Mouse (Mus musculus) cerebellum, adult 2 months (tissue): ENCODE results near the gene St6galnac4. TPM values are rescaled to one million over a fixed set of nuclear protein-coding genes. Genes with fewer than 3 reads are reported as not detected.
A peak's percentile ranks its signal among the peaks of the same experiment; 100 is the strongest.

Source experiments
- DNase-seq, 2 experiments: peaks; one replicate each; pipeline ENCODE4 v3.0.0; 2021
- H3K27ac ChIP-seq: fragments of 200-500 bp; 2 replicates; pipeline ENCODE4 v1.5.1; 2012; ENCODE audit warnings: low read length, control low read depth, inconsistent platforms; ENCODE audit not compliant: insufficient read depth
- H3K27me3 ChIP-seq: fragments of 200-500 bp; 2 replicates; pipeline ENCODE4 v1.6.1; 2012; ENCODE audit warnings: inconsistent platforms, mild to moderate bottlenecking, low read length, moderate library complexity; ENCODE audit not compliant: control insufficient read depth, insufficient read depth
- H3K4me1 ChIP-seq: fragments of 200-500 bp; 2 replicates; pipeline ENCODE4 v1.6.1; 2011; ENCODE audit warnings: low read length; ENCODE audit not compliant: control insufficient read depth, insufficient read depth
- H3K4me3 ChIP-seq: fragments of 200-500 bp; replicated peaks from 2 replicates; pipeline ENCODE3; 2011; ENCODE audit warnings: mild to moderate bottlenecking, low read depth, low read length, control low read depth; ENCODE audit not compliant: insufficient read depth
- CTCF ChIP-seq: fragments of 200-500 bp; IDR thresholded peaks from 2 replicates; pipeline ENCODE4 v1.5.1; 2011; ENCODE audit warnings: low read depth, mild to moderate bottlenecking, control low read depth, low read length, moderate library complexity, borderline replicate concordance; ENCODE audit not compliant: insufficient read depth
- POLR2A ChIP-seq: fragments of 200-500 bp; IDR thresholded peaks from 2 replicates; pipeline ENCODE4 v1.6.1; 2011; ENCODE audit warnings: low read length, control low read depth, borderline replicate concordance; ENCODE audit not compliant: insufficient read depth
- WGBS: fragments of 180-500 bp; shearing (Covaris S2); methylation state at CpG from one replicate; pipeline ENCODE4 v1.1.7; 2018; 5-methylcytosine and 5-hydroxymethylcytosine counted together
- polyA plus RNA-seq: library from polyadenylated mRNA; depleted of rRNA; stranded (reverse); fragments of >200 nt; gene quantifications from 2 replicates; pipeline ENCODE4 v1.2.3, GENCODE M21; 2012

St6galnac4 gene
- polyA plus RNA-seq, 1 experiment, result 91.4 TPM

DNA sequence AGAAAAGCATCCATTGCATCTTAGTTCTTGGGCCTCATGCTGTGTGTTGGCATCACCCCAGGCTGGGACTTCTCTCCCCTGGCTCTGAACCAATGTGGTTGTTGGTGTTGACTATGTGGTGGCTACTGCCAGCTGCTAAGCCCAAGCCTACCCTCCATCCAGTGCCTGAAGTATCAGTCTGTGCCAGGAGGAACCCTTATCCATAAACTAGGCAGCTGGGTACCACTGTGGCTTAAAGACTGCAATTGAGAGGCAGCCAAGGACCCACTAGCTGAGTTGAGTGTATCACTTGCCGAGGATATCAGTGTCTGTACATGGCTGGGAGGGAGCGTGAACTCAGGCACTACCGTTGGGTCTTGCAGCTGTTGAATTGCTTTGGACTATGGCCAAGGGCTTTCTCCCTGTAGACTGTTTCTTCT lies 43.9 kb upstream of the St6galnac4 start:
- no peak overlapping the region for H3K27ac ChIP-seq
- H3K4me3 ChIP-seq, result no peak overlapping the region
- WGBS, result 39% methylated on average over 3 of the region's 3 CpGs
- no peaks in the 10 kb centered on the region for H3K27me3 ChIP-seq
- DNase-seq, result peak; percentile 57 to 63
- peaks cover 59% of the 10 kb centered on the region for H3K4me1 ChIP-seq
- no peak for TF ChIP-seq POLR2A
- no peak for TF ChIP-seq CTCF

DNA sequence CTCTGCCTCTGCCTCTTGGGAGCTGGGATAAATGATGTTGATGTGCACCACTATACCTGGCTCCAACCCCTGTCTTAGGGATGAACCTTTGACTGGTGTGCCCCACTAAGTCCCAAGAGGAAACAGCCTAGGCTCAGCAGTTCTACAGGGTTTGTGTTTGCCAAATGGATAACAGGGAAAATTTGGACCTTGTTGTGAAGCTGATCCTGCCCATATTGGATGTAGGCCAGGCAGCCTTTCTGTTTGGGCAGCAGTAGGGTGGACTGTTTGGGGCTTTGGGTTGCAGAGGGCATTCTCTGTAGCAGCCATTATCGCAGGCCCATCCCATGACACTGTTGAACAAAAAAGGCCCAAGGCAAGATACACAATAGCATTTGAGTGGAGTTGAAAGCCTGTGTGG lies 39.9 kb upstream of the St6galnac4 start:
- Histone ChIP-seq H3K4me3 (no peak overlapping the region), H3K4me1 (peaks cover 54% of the 10 kb centered on the region), H3K27me3 (no peaks in the 10 kb centered on the region), H3K27ac (peak overlapping the region; percentile 3; the same call in 1 of the 2 replicates)
- WGBS, result 94% methylated on average over 1 of the region's 1 CpGs
- DNase-seq, result no peak
- TF ChIP-seq CTCF (no peak), POLR2A (no peak)

DNA sequence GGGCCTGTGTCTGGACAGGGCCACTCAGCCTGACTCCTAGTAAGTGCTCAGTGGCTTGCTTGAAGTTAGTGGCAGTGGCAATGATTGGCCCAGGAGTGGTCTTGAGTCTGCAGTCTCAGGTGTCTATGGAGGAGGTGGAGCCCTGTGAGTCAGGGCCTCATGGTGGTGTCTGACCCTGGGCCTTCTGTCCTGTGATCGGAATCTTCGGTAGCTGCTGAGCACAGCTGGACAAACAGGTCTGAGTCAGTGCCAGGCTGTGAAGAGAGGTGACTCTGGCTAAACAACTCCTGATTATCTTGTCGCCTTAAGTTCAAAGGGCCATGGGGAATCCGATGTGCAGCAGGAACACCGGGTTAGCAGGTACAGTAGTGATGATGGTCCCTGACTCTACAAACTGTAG lies 39.5 kb upstream of the St6galnac4 start:
- no peak for DNase-seq
- Histone ChIP-seq H3K27ac (no peak overlapping the region), H3K4me1 (peaks cover 54% of the 10 kb centered on the region), H3K27me3 (no peaks in the 10 kb centered on the region), H3K4me3 (no peak overlapping the region)
- WGBS, result 88% methylated on average over 5 of the region's 5 CpGs
- TF ChIP-seq CTCF (no peak), POLR2A (no peak)

DNA sequence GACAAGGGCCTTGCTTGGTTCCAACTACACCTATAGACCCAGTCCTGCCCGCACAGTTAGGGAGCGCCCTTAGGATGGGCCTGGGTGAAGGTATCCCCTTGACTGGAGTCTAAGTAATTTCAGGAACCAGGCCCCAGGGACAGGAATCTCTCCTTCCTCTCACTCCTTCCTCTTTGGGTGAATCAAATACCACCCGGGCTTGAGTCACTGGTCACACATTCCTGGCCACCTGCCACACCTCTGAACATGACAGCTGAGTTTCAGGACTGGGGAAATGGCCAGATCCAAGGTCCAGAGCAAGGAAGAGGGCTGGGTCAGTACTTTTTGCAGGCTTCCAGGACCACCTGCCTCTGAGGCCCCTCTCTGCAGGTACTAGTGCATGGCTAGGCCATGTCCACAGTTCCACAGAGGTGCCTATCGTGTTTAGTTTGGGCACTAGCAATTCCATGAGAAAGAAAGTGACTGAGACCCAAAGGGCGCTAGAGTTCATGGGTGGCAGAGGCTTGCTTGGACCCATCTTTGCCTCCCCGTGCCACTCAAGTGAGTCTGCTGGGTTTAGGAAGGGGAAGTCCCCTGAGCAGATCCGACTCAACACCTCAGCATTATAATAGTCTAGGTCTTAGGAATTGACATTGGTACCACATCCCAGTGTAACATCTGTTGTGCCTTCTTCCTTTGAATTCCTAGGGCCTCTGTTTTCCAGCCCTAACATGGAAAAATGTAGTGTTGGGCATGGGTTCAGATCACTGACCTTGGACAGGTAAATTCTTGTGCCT lies 38.7 kb upstream of the St6galnac4 start:
- TF ChIP-seq CTCF (no peak), POLR2A (no peak)
- H3K4me1 ChIP-seq, result peaks cover 49% of the 10 kb centered on the region
- 82% methylated on average over 7 of the region's 7 CpGs for WGBS
- no peaks in the 10 kb centered on the region for H3K27me3 ChIP-seq
- peak in 1 of 2 experiments; percentile 49 for DNase-seq
- H3K4me3 ChIP-seq, result no peak overlapping the region
- H3K27ac ChIP-seq, result no peak overlapping the region

DNA sequence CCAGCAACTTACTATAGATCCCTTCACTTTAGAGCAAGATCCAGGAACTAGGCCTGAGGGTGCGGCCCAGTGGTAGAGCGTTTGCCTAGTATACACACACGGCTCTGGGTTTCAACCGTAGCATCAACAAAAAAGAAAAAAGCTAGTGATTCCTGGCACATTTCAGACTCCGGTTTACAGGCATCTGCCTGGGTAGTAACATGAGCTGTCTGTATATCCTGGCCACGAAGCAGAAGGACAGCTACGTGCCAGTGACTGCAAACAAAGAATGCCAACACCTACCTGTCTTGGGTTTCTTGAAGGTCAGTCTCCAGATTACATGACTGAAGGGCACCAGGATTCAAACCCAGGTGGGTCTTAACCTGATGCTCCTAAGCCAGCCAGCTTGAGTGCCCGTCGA lies 37.7 kb upstream of the St6galnac4 start:
- Histone ChIP-seq H3K4me1 (peaks cover 45% of the 10 kb centered on the region), H3K27ac (no peak overlapping the region), H3K4me3 (no peak overlapping the region), H3K27me3 (no peaks in the 10 kb centered on the region)
- no peak for DNase-seq
- 57% methylated on average over 9 of the region's 9 CpGs for WGBS
- no peak for TF ChIP-seq CTCF
- no peak for TF ChIP-seq POLR2A

DNA sequence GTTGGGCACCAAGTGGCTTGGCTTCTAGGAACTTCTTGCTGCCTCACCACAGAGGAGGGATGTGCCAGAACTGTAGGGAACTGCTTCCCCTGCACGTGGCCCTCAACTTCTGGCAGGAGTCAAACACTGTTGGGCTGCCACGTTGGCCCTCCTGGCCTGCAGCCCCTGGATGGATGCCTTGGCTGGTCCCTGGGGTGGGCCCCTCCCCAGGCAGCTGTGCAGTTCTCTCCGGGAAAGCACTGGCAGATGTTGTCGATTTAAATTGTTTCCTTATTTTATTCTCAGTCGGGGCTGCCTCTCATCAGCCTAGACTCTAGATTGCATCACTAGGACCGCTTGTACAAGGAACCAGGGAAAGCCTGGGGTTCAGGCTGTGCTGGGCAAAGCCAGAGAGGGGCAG lies 37.1 kb upstream of the St6galnac4 start:
- 22% methylated on average over 6 of the region's 6 CpGs for WGBS

DNA sequence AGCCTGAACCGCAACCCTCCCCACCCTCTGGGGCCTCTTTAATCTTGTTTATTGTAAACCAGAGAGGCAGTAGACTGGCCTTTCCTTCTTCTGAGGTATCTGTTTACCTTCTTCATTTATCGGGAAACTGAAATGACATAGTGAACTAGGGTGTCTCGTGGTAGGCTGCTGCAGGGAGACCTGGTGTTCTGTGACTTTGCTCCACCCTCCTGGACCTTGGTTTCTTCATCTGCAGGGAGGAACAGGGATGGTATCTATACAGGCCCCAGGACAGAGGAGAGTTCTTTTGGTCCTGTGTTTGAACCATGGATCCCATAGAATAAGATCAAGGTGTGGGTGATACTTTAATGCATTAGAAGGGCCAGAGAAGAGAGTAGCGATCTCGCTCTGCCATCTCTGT lies 35.7 kb upstream of the St6galnac4 start:
- TF ChIP-seq POLR2A (no peak), CTCF (no peak)
- 91% methylated on average over 5 of the region's 5 CpGs for WGBS
- H3K27me3 ChIP-seq, result no peaks in the 10 kb centered on the region

More for the DNA sequence above, 37.1 kb upstream of the St6galnac4 start:
- Histone ChIP-seq H3K4me3 (no peak overlapping the region), H3K27me3 (no peaks in the 10 kb centered on the region), H3K27ac (0 out of 2 replicates have a peak overlapping the region, but pooled peaks have one; percentile 40), H3K4me1 (peaks cover 45% of the 10 kb centered on the region)
- TF ChIP-seq CTCF (no peak), POLR2A (no peak)
- peak; percentile 29 to 43 for DNase-seq

DNA sequence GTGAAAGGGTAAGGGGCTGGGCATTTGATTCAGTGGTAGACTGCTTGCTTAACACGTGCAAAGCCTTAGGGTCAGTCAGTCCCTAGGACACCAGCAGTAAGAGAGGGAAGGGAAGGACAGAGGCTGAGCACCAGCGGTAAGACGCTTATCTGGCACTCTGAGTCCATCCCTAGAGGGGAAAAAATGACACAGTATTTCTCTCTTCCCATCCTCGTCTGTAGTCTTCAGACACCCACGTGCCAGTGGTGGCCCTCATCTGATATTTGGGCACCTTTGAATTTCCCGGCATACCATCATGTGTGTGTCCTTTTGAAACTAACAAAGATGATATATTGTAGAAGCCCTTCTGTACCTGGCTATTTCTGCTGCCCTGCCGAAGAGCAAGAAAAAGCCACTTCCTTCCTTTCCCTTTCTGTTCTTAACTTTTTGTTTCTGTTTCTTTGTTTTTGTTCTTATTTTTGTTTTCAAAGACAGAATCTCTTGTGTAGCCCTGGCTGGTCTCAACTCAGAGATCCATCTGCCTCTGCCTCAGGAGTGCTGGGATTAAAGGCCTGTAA lies 33.2 kb upstream of the St6galnac4 start:
- H3K4me3 ChIP-seq, result no peak overlapping the region
- no peak overlapping the region for H3K27ac ChIP-seq
- no peaks in the 10 kb centered on the region for H3K27me3 ChIP-seq
- DNase-seq, result no peak
- WGBS, result 74% methylated on average over 7 of the region's 7 CpGs
- H3K4me1 ChIP-seq, result peaks cover 39% of the 10 kb centered on the region
- no peak for TF ChIP-seq POLR2A
- no peak for TF ChIP-seq CTCF

More for the DNA sequence above, 35.7 kb upstream of the St6galnac4 start:
- DNase-seq, result no peak
- no peak overlapping the region for H3K27ac ChIP-seq
- H3K4me3 ChIP-seq, result no peak overlapping the region
- H3K4me1 ChIP-seq, result peaks cover 52% of the 10 kb centered on the region
